Mouse (Mus musculus): ENCODE data around the gene Tmem52b. TPM values are rescaled to one million over a fixed set of nuclear protein-coding genes. Genes with fewer than 3 reads are reported as not detected.

Gene Tmem52b
- polyA plus RNA-seq, 1 experiment from 2014 or later, result not detected

DNA sequence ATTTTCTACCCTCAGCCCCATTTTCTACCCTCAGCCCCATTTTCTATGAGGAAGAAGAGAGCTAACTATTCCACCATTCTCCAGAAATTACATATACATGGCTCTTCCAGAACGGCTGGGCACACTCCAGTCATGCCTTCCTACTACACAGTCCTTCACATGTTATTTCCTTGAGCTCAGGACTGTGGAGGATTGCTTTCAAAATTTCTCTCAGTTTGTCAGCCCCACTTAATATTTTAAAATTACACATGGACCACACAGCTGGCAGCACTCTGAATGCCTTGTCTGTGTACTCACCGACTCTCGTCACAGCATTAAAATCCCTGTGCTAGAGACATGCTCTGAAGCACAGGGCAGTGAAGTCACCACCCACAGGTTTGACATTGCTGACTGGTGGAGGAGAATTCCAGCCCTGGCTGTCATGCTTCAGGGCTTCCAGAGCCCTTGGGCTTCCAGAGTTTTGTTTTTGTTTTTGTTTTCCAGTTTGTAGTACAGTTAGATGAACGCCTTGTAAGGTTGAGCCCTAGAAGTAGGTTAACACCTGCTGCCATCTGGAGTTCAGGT lies 22.4 kb downstream of the Tmem52b start:
- no peak for ATAC-seq (ENCODE audit: insufficient number of reproducible peaks, low FRiP score, low TSS enrichment, low read depth)
- no peak overlapping the region for H3K9ac ChIP-seq (ENCODE audit: low read length)
- H3K4me1 ChIP-seq (ENCODE audit: control insufficient read depth, insufficient read depth, low read length), result peaks cover 6% of the 10 kb centered on the region; the same call in 1 of the 2 replicates
- peak overlapping the region; percentile 90; the same call in 1 of the 2 replicates for H3K4me2 ChIP-seq (ENCODE audit: low read depth, severe bottlenecking)
- no peak overlapping the region for H3K4me3 ChIP-seq (ENCODE audit: low read depth, low read length)
- H3K9me3 ChIP-seq (ENCODE audit: control insufficient read depth, low read length), result no peaks in the 10 kb centered on the region
- 67% methylated on average over 4 of the region's 4 CpGs for WGBS
- H3K27ac ChIP-seq (replicated peaks; ENCODE audit: low read depth, low read length), result no peak overlapping the region
- H3K27me3 ChIP-seq (ENCODE audit: control insufficient read depth, insufficient read depth, low read length), result no peaks in the 10 kb centered on the region
- no peak for DNase-seq (ENCODE audit: low spot score)
- H3K36me3 ChIP-seq (ENCODE audit: control insufficient read depth, insufficient read depth, low read length), result 0 out of 2 replicates have a peak, but pooled peaks cover 3% of the 10 kb centered on the region

DNA sequence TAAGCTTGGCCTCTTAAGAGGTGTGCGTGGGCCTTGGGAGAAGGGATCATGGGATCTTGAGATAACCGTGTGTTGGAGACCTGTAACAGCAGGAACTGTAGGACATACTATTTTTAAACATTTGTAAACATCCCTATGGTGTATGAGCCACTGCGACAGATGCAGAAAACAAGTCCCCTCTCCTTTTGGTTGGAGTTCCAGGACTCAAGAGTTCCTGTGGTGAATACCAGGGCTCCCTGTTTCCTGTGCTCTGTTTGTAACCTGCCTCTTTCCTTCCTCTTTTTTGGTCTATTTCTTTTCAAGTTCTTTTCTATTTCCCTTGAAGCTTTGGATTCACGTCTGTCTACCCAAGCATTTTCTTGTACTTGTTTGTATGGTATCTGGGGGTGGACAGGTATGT lies 23.4 kb downstream of the Tmem52b start:
- Histone ChIP-seq H3K9ac (ENCODE audit: low read length) (no peak overlapping the region), H3K4me3 (ENCODE audit: low read depth, low read length) (no peak overlapping the region), H3K4me2 (ENCODE audit: low read depth, severe bottlenecking) (no peak overlapping the region), H3K27me3 (ENCODE audit: control insufficient read depth, insufficient read depth, low read length) (no peaks in the 10 kb centered on the region), H3K9me3 (ENCODE audit: control insufficient read depth, low read length) (no peaks in the 10 kb centered on the region), H3K4me1 (ENCODE audit: control insufficient read depth, insufficient read depth, low read length) (peaks cover 6% of the 10 kb centered on the region; the same call in 1 of the 2 replicates), H3K36me3 (ENCODE audit: control insufficient read depth, insufficient read depth, low read length) (peaks cover 6% of the 10 kb centered on the region; the same call in 1 of the 2 replicates), H3K27ac (replicated peaks; ENCODE audit: low read depth, low read length) (no peak overlapping the region)
- ATAC-seq (ENCODE audit: insufficient number of reproducible peaks, low FRiP score, low TSS enrichment, low read depth) (no peak), DNase-seq (ENCODE audit: low spot score) (no peak)
- WGBS, result 85% methylated on average over 4 of the region's 4 CpGs

DNA sequence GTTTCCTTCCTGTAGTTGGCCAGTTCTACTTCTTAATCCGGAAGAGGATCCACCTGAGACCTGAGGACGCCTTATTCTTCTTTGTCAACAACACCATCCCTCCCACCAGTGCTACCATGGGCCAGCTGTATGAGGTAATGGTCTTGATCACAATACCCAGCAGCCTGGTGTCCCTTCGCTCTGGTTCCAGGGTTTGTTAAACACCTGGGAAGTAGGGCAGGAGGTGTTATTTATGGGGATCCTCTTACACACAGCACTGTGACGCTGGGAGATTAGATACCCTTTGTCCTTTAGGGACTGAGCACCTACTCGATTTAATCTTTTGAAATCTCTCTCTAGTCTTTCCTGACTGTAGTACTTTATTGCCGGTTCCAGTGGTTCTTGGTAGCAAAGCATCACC lies 26.2 kb downstream of the Tmem52b start:
- ATAC-seq (ENCODE audit: insufficient number of reproducible peaks, low FRiP score, low TSS enrichment, low read depth), result no peak
- WGBS, result 91% methylated on average over 6 of the region's 6 CpGs

DNA sequence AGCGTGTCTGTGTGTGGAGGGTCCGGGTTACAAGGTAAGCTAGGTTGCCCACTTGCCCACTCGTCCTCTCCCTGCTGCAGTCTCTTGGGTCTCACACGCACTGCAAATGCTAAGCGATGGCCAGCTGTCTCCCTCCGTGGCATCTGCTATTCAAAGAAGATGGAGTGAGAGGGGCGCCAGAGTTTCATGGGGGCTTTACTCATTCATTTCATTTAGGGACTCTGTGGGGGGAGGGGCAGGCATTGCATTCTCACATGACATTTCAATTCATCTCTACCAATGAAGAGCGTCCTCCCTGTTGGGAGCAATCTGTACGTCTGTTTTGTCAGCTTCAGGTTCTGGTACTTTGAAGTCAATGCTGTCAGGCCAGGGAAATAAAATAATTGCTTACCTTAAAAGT lies 29.6 kb downstream of the Tmem52b start:
- Histone ChIP-seq H3K4me1 (ENCODE audit: control insufficient read depth, insufficient read depth, low read length) (no peaks in the 10 kb centered on the region), H3K4me3 (ENCODE audit: low read depth, low read length) (no peak overlapping the region), H3K9me3 (ENCODE audit: control insufficient read depth, low read length) (no peaks in the 10 kb centered on the region), H3K27me3 (ENCODE audit: control insufficient read depth, insufficient read depth, low read length) (no peaks in the 10 kb centered on the region), H3K4me2 (ENCODE audit: low read depth, severe bottlenecking) (no peak overlapping the region), H3K36me3 (ENCODE audit: control insufficient read depth, insufficient read depth, low read length) (peaks cover 9% of the 10 kb centered on the region; the same call in 1 of the 2 replicates), H3K9ac (ENCODE audit: low read length) (no peak overlapping the region), H3K27ac (replicated peaks; ENCODE audit: low read depth, low read length) (no peak overlapping the region)
- ATAC-seq (ENCODE audit: insufficient number of reproducible peaks, low FRiP score, low TSS enrichment, low read depth), result no peak
- DNase-seq (ENCODE audit: low spot score), result no peak
- WGBS, result 89% methylated on average over 9 of the region's 9 CpGs

More for the DNA sequence above, 26.2 kb downstream of the Tmem52b start:
- Histone ChIP-seq H3K9me3 (ENCODE audit: control insufficient read depth, low read length) (no peaks in the 10 kb centered on the region), H3K36me3 (ENCODE audit: control insufficient read depth, insufficient read depth, low read length) (peaks cover 9% of the 10 kb centered on the region; the same call in 1 of the 2 replicates), H3K27me3 (ENCODE audit: control insufficient read depth, insufficient read depth, low read length) (no peaks in the 10 kb centered on the region), H3K27ac (replicated peaks; ENCODE audit: low read depth, low read length) (no peak overlapping the region), H3K4me3 (ENCODE audit: low read depth, low read length) (no peak overlapping the region), H3K4me1 (ENCODE audit: control insufficient read depth, insufficient read depth, low read length) (peaks cover 6% of the 10 kb centered on the region; the same call in 1 of the 2 replicates), H3K4me2 (ENCODE audit: low read depth, severe bottlenecking) (no peak overlapping the region), H3K9ac (ENCODE audit: low read length) (no peak overlapping the region)
- DNase-seq (ENCODE audit: low spot score), result no peak

DNA sequence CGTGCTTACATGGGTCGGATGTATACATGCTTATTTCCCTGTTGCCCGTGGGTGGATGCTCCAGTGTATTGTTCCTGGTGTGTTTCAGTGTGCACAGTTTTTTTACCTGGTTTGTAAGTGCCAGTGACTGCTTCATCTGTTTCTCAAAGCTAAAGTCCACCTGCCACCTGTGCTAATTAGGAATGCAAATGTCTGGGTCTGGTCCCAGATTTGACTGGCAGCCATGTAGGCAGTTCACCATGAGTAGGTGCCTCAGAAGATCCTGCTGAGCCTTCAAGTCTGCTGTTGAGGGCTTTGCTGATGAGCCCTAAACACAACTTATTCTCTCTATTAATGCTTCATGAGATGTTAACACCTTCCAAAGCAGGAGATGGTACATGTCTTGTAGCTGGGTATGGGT lies 30.2 kb downstream of the Tmem52b start:
- Histone ChIP-seq H3K4me1 (ENCODE audit: control insufficient read depth, insufficient read depth, low read length) (no peaks in the 10 kb centered on the region), H3K36me3 (ENCODE audit: control insufficient read depth, insufficient read depth, low read length) (peaks cover 9% of the 10 kb centered on the region; the same call in 1 of the 2 replicates), H3K27ac (replicated peaks; ENCODE audit: low read depth, low read length) (no peak overlapping the region), H3K9me3 (ENCODE audit: control insufficient read depth, low read length) (no peaks in the 10 kb centered on the region), H3K27me3 (ENCODE audit: control insufficient read depth, insufficient read depth, low read length) (no peaks in the 10 kb centered on the region), H3K9ac (ENCODE audit: low read length) (no peak overlapping the region), H3K4me2 (ENCODE audit: low read depth, severe bottlenecking) (no peak overlapping the region), H3K4me3 (ENCODE audit: low read depth, low read length) (no peak overlapping the region)
- ATAC-seq (ENCODE audit: insufficient number of reproducible peaks, low FRiP score, low TSS enrichment, low read depth) (no peak), DNase-seq (ENCODE audit: low spot score) (no peak)
- WGBS, result 96% methylated on average over 3 of the region's 3 CpGs

DNA sequence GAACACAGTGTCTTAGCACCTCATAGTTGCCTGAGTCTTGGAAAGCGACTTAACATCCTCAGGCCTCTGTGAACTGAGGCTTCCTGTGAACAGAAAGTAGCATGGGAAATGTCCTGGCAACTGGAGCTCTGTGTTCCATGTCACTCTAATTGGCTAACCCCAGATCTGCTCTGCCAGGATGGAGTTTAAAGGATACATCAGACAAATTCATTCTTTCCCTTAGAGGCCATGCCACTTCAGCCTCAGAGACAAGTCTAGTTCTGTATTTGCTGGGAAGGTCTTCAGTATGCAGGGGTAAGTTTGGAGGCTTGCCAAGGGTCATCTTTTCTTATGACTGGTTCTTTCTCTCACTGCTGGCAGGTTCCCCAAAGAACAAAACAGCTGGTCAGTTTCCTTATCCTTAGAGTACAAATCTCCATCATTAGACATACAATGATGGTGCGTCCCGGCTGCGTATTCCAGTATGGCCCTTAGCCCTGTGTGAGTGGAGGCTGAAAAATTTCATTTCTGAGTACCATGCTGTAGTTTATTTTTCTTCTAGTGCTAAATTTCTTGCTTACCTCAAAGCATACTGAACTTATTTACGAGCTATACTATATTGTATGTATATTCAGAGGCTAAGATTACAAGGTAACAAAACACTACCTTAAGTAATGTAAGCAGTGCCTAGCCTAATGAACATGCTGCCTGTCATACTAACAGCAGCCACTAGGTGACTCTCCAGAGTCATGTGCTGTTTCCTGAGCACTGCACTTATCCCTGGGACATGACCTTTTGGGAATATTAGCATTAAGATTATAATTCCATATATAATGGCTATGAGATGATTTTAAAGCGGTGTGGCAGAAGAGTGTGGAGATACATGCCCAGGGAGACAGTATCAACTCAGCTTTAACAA lies 31.6 kb downstream of the Tmem52b start:
- ATAC-seq (ENCODE audit: insufficient number of reproducible peaks, low FRiP score, low TSS enrichment, low read depth) (peak; percentile 76; the same call in 1 of the 2 replicates), DNase-seq (ENCODE audit: low spot score) (peak; percentile 73)
- WGBS, result 73% methylated on average over 6 of the region's 6 CpGs

DNA sequence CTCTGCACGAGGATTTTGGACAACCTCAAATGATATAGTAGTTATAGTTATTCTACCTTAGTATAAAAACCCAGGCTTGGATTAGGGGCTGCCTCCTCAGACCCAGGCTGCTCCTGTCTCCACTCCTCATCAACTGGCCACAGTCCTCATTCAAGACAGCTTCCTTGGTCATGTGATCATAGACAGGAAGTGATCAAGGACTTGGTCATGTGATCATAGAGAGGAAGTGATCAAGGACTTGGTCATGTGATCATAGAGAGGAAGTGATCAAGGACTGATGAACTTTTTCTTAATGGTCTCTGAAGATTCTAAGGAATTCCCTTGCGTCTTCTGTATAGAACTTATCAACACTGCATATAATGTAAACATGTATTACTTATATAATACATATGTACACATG lies 34.9 kb downstream of the Tmem52b start:
- H3K4me2 ChIP-seq (ENCODE audit: low read depth, severe bottlenecking), result no peak overlapping the region
- no peaks in the 10 kb centered on the region for H3K9me3 ChIP-seq (ENCODE audit: control insufficient read depth, low read length)
- no peaks in the 10 kb centered on the region for H3K36me3 ChIP-seq (ENCODE audit: control insufficient read depth, insufficient read depth, low read length)
- H3K27me3 ChIP-seq (ENCODE audit: control insufficient read depth, insufficient read depth, low read length), result no peaks in the 10 kb centered on the region
- H3K4me3 ChIP-seq (ENCODE audit: low read depth, low read length), result no peak overlapping the region
- no peak for ATAC-seq (ENCODE audit: insufficient number of reproducible peaks, low FRiP score, low TSS enrichment, low read depth)
- H3K9ac ChIP-seq (ENCODE audit: low read length), result no peak overlapping the region
- no peak for DNase-seq (ENCODE audit: low spot score)
- no peaks in the 10 kb centered on the region for H3K4me1 ChIP-seq (ENCODE audit: control insufficient read depth, insufficient read depth, low read length)
- WGBS, result 74% methylated on average over 2 of the region's 2 CpGs
- no peak overlapping the region for H3K27ac ChIP-seq (replicated peaks; ENCODE audit: low read depth, low read length)

More for the DNA sequence above, 31.6 kb downstream of the Tmem52b start:
- H3K27me3 ChIP-seq (ENCODE audit: control insufficient read depth, insufficient read depth, low read length), result no peaks in the 10 kb centered on the region
- H3K36me3 ChIP-seq (ENCODE audit: control insufficient read depth, insufficient read depth, low read length), result peaks cover 9% of the 10 kb centered on the region; the same call in 1 of the 2 replicates
- H3K27ac ChIP-seq (replicated peaks; ENCODE audit: low read depth, low read length), result no peak overlapping the region
- H3K4me2 ChIP-seq (ENCODE audit: low read depth, severe bottlenecking), result no peak overlapping the region
- H3K9me3 ChIP-seq (ENCODE audit: control insufficient read depth, low read length), result no peaks in the 10 kb centered on the region
- no peaks in the 10 kb centered on the region for H3K4me1 ChIP-seq (ENCODE audit: control insufficient read depth, insufficient read depth, low read length)
- H3K4me3 ChIP-seq (ENCODE audit: low read depth, low read length), result no peak overlapping the region
- H3K9ac ChIP-seq (ENCODE audit: low read length), result no peak overlapping the region

DNA sequence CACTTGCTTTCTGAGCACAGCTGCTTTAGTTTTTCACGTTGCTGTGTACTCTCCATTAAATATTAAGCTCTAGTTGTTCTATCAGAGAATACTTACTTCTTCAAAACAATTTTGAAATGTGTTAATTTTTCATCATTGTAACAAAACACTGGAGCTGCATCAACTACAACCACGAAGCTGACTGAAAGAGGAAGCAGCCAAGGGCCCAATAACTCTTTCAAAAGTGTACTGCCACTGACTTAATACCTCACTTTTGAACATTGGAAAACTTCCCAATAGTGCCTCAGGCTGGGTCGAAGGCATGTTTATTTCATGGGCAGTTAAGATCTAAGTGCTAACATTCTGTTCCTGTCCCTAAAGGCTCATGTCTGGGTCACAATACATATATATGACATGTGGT lies 35.7 kb downstream of the Tmem52b start:
- Histone ChIP-seq H3K27me3 (ENCODE audit: control insufficient read depth, insufficient read depth, low read length) (no peaks in the 10 kb centered on the region), H3K27ac (replicated peaks; ENCODE audit: low read depth, low read length) (no peak overlapping the region), H3K9ac (ENCODE audit: low read length) (no peak overlapping the region), H3K4me2 (ENCODE audit: low read depth, severe bottlenecking) (no peak overlapping the region), H3K4me1 (ENCODE audit: control insufficient read depth, insufficient read depth, low read length) (no peaks in the 10 kb centered on the region), H3K36me3 (ENCODE audit: control insufficient read depth, insufficient read depth, low read length) (no peaks in the 10 kb centered on the region), H3K4me3 (ENCODE audit: low read depth, low read length) (no peak overlapping the region), H3K9me3 (ENCODE audit: control insufficient read depth, low read length) (no peaks in the 10 kb centered on the region)
- DNase-seq (ENCODE audit: low spot score) (no peak), ATAC-seq (ENCODE audit: insufficient number of reproducible peaks, low FRiP score, low TSS enrichment, low read depth) (no peak)
- WGBS, result 76% methylated on average over 3 of the region's 3 CpGs

Data from limb, embryonic 11.5 days (tissue).